ENCODE assay signal across 7 mouse cellular contexts in the genomic region with DNA sequence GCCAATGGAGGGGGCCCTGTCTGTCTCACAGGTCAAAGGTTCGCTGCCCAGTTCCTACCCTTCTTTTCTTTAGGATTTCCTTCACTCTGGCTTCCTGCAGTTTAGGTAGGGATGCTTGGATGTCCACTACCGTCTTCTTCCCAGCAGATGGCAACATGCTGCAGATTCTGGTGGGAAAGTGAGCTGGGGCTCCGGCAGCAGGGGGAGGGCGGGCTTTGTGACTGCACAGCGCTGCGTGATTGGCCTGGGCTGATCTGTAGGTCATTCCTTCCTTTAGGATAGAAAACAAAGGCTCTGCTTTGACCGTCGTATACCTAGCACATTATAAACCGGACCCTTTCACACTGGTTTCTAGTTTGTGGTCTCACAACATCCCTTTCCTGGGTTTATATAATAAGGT. TPM values are rescaled to one million over a fixed set of nuclear protein-coding genes. Genes with fewer than 3 reads are reported as not detected.
DNase-seq lines count a peak whose midpoint lies in the region; ATAC-seq lines count a peak whose summit lies in the region.

No protein-coding gene starts in this region.

- H3K9me3 ChIP-seq in intestine, embryonic 15.5 days = no peaks in the 10 kb centered on the region
- H3K9me3 ChIP-seq in stomach, embryonic 16.5 days (replicated peaks; ENCODE audit: control insufficient read depth, low read length) = no peaks in the 10 kb centered on the region

- 7% methylated on average over 9 of the region's 9 CpGs for WGBS in intestine, embryonic 15.5 days
- WGBS in stomach, embryonic 16.5 days = 7% methylated on average over 9 of the region's 9 CpGs

- no peaks in the 10 kb centered on the region for H3K36me3 ChIP-seq in intestine, embryonic 15.5 days
- no peaks in the 10 kb centered on the region for H3K36me3 ChIP-seq in stomach, embryonic 16.5 days (ENCODE audit: control insufficient read depth, insufficient read depth, low read length)

- intact Hi-C loops in left cerebral cortex, postnatal 14 days (cut with DNase I) = loop anchor here (1.0 kb wide), 1 partner anchor 30 kb away; a partner anchor contains a TSS

- H3K27ac ChIP-seq in intestine, embryonic 15.5 days = no peak overlapping the region
- H3K27ac ChIP-seq in stomach, embryonic 16.5 days (ENCODE audit: low read length) = no peak overlapping the region

- no peaks in the 10 kb centered on the region; the same call in 1 of the 2 replicates for H3K4me1 ChIP-seq in intestine, embryonic 15.5 days (replicated peaks)
- no peaks in the 10 kb centered on the region for H3K4me1 ChIP-seq in stomach, embryonic 16.5 days (ENCODE audit: control insufficient read depth, insufficient read depth, low read length)

- H3K4me2 ChIP-seq in intestine, embryonic 15.5 days (replicated peaks) = 0 out of 2 replicates have a peak overlapping the region, but pooled peaks have one; percentile 24
- H3K4me2 ChIP-seq in stomach, embryonic 16.5 days (ENCODE audit: low read depth, low read length) = peak overlapping the region; percentile 30; the same call in 1 of the 2 replicates

- no peak overlapping the region for H3K9ac ChIP-seq in intestine, embryonic 15.5 days
- no peak overlapping the region for H3K9ac ChIP-seq in stomach, embryonic 16.5 days (ENCODE audit: low read length)

- H3K27me3 ChIP-seq in intestine, embryonic 15.5 days (replicated peaks) = no peaks in the 10 kb centered on the region
- H3K27me3 ChIP-seq in stomach, embryonic 16.5 days (ENCODE audit: control insufficient read depth, insufficient read depth, low read length) = no peaks in the 10 kb centered on the region

- H3K4me3 ChIP-seq in intestine, embryonic 15.5 days (replicated peaks) = no peak overlapping the region
- no peak overlapping the region for H3K4me3 ChIP-seq in stomach, embryonic 16.5 days (replicated peaks; ENCODE audit: low read length)

- peak; percentile 81 for ATAC-seq in intestine, embryonic 15.5 days
- peak; percentile 77 for ATAC-seq in stomach, embryonic 16.5 days (ENCODE audit: insufficient read depth, low FRiP score)

- DNase-seq in ZHBTc4 (ENCODE audit: low read depth, low spot score) = peak; percentile 91
- peak; percentile 89 to 91 for DNase-seq in cerebellum, postnatal 10 days
- peak; percentile 56 to 74 for DNase-seq in frontal cortex, postnatal 10 days (ENCODE audit: low spot score in 2 of 2)
- peak; percentile 80 to 86 for DNase-seq in left cerebral cortex, postnatal 14 days (ENCODE audit: low spot score in 2 of 2)
- DNase-seq in mesoderm, embryonic 11.5 days (ENCODE audit: low read depth, low spot score) = peak; percentile 85

RNA-seq across cellular contexts. Expression of a gene that starts 29.9 kb away (rescaled TPM):
- polyA plus RNA-seq in intestine, embryonic 15.5 days (2015; fragmentation: Nextera tagmentation; extraction: Ambion mirVana) = 0.10 and 0.15 TPM in 2 replicates
- total RNA-seq in left cerebral cortex, postnatal 14 days (2021) = 10 to 100 TPM; 17.0 to 18.1 TPM
- 0.09 TPM in 1 of 2 replicates, not detected in the other for polyA plus RNA-seq in stomach, embryonic 16.5 days (2015; fragmentation: Nextera tagmentation; extraction: Ambion mirVana)

RNA-seq across cellular contexts. Expression of a gene that starts 38.2 kb away (rescaled TPM):
- polyA plus RNA-seq in intestine, embryonic 15.5 days (2015; fragmentation: Nextera tagmentation; extraction: Ambion mirVana) = 13.4 and 14.1 TPM in 2 replicates
- 1 to 10 TPM; 2.8 to 2.9 TPM for total RNA-seq in left cerebral cortex, postnatal 14 days (2021)
- polyA plus RNA-seq in stomach, embryonic 16.5 days (2015; fragmentation: Nextera tagmentation; extraction: Ambion mirVana) = 4.4 and 4.6 TPM in 2 replicates

RNA-seq across cellular contexts. Expression of a gene that starts 59.7 kb away (rescaled TPM):
- 16.9 and 18.7 TPM in 2 replicates for polyA plus RNA-seq in intestine, embryonic 15.5 days (2015; fragmentation: Nextera tagmentation; extraction: Ambion mirVana)
- total RNA-seq in left cerebral cortex, postnatal 14 days (2021) = 10 to 100 TPM; 27.0 to 29.5 TPM
- polyA plus RNA-seq in stomach, embryonic 16.5 days (2015; fragmentation: Nextera tagmentation; extraction: Ambion mirVana) = 17.6 and 18.5 TPM in 2 replicates
